Mouse (Mus musculus) limb, embryonic 14.5 days (tissue): ENCODE results near the gene Cd3eap. TPM values are rescaled to one million over a fixed set of nuclear protein-coding genes. Genes with fewer than 3 reads are reported as not detected.

Experiments used
- ATAC-seq: fragments of 200-750 bp; cut with Nextera tagmentation; 2 replicates; pipeline ENCODE4 v1.8.0; 2017; ENCODE audit warnings: low read depth, moderate number of reproducible peaks, moderate TSS enrichment; ENCODE audit not compliant: low FRiP score
- DNase-seq: peaks from one replicate; pipeline ENCODE4 v3.0.0-alpha.2; 2015; ENCODE audit warnings: low spot score
- H3K27ac ChIP-seq: fragments of 300-500 bp; sonication (generic); replicated peaks from 2 replicates; pipeline ENCODE4 v1.5.1; 2014; ENCODE audit warnings: low read depth, mild to moderate bottlenecking, low read length, moderate library complexity, mixed read lengths
- H3K27me3 ChIP-seq: fragments of 300-500 bp; sonication (generic); 2 replicates; pipeline ENCODE4 v1.6.1; 2014; ENCODE audit warnings: low read length, mixed read lengths; ENCODE audit not compliant: control insufficient read depth, insufficient read depth
- H3K36me3 ChIP-seq: fragments of 300-500 bp; sonication (generic); 2 replicates; pipeline ENCODE4 v1.6.1; 2014; ENCODE audit warnings: mild to moderate bottlenecking, low read length, moderate library complexity, mixed read lengths; ENCODE audit not compliant: control insufficient read depth, insufficient read depth
- H3K4me1 ChIP-seq: fragments of 300-500 bp; sonication (generic); 2 replicates; pipeline ENCODE4 v1.6.1; 2014; ENCODE audit warnings: antibody characterized with exemption, low read length, mixed read lengths; ENCODE audit not compliant: control insufficient read depth, insufficient read depth
- H3K4me2 ChIP-seq: fragments of 300-500 bp; sonication (generic); replicated peaks from 2 replicates; pipeline ENCODE4 v1.6.1; 2014; ENCODE audit warnings: low read depth, mild to moderate bottlenecking, low read length, moderate library complexity; ENCODE audit not compliant: severe bottlenecking
- H3K4me3 ChIP-seq: fragments of 300-500 bp; sonication (generic); replicated peaks from 2 replicates; pipeline ENCODE4 v1.5.1; 2014; ENCODE audit warnings: low read length
- H3K9ac ChIP-seq: fragments of 300-500 bp; sonication (generic); 2 replicates; pipeline ENCODE4 v1.6.1; 2014; ENCODE audit warnings: mild to moderate bottlenecking, low read depth, low read length, moderate library complexity; ENCODE audit not compliant: severe bottlenecking
- H3K9me3 ChIP-seq: fragments of 300-500 bp; sonication (generic); 2 replicates; pipeline ENCODE4 v1.6.1; 2016; ENCODE audit warnings: low read length; ENCODE audit not compliant: control insufficient read depth
- POLR2A ChIP-seq: fragments of 200-500 bp; IDR thresholded peaks from 2 replicates; pipeline ENCODE4 v1.8.0; 2012; ENCODE audit warnings: inconsistent platforms, mild to moderate bottlenecking, moderate library complexity, borderline replicate concordance; ENCODE audit not compliant: insufficient read depth, insufficient read length; ENCODE audit errors: extremely low read depth
- WGBS: fragments of 180-500 bp; shearing (Covaris S2); extraction: QIAGEN DNeasy Blood & Tissue Kit; methylation state at CpG from one replicate; pipeline ENCODE4 v1.1.7; 2014; 5-methylcytosine and 5-hydroxymethylcytosine counted together
- polyA plus RNA-seq, 2 experiments: library from polyadenylated mRNA; depleted of rRNA in 1 of 2; stranded (reverse) in 1 of 2; unstranded in 1 of 2; fragments of >200 nt; fragmentation: Nextera tagmentation in 1 of 2; extraction: Ambion mirVana in 1 of 2; gene quantifications; 2 replicates each; pipeline versions ENCODE4 v1.2.1 to v1.2.3; 2012 to 2014

Cd3eap gene
- polyA plus RNA-seq, 2 experiments, result 19.4 to 25.2 TPM

- H3K4me2 ChIP-seq, result peak overlapping the region; percentile 97
- H3K36me3 ChIP-seq, result peaks cover 14% of the 10 kb centered on the region; the same call in 1 of the 2 replicates
- TF ChIP-seq POLR2A, result no peak
- H3K9ac ChIP-seq, result peak overlapping the region; percentile 52
- H3K9me3 ChIP-seq, result no peaks in the 10 kb centered on the region
- no peaks in the 10 kb centered on the region for H3K27me3 ChIP-seq
- 12% methylated on average over 16 of the region's 16 CpGs for WGBS
- H3K4me3 ChIP-seq, result peak overlapping the region; percentile 66
- peak; percentile 54 for DNase-seq
- no peak for ATAC-seq
- 0 out of 2 replicates have a peak overlapping the region, but pooled peaks have one; percentile 0 for H3K27ac ChIP-seq
- H3K4me1 ChIP-seq, result peaks cover 12% of the 10 kb centered on the region
Observed at GRCm38 (mm10) chr7:19361720-19362119, 2.4 kb upstream of the Cd3eap start.

GRCm38 (mm10) chr7:19360944-19361343 lies 1.7 kb upstream of the Cd3eap start:
- ATAC-seq (peak; percentile 62), DNase-seq (peak; percentile 87)
- Histone ChIP-seq H3K4me3 (peak overlapping the region; percentile 66), H3K9me3 (no peaks in the 10 kb centered on the region), H3K36me3 (peaks cover 20% of the 10 kb centered on the region), H3K27me3 (no peaks in the 10 kb centered on the region), H3K4me1 (peaks cover 12% of the 10 kb centered on the region), H3K4me2 (peak overlapping the region; percentile 97), H3K9ac (peak overlapping the region; percentile 52), H3K27ac (no peak overlapping the region)
- under 1% methylated on average over 27 of the region's 27 CpGs for WGBS
- TF ChIP-seq POLR2A, result no peak

GRCm38 (mm10) chr7:19359892-19360641 lies 784 bp upstream of the Cd3eap start:
- Histone ChIP-seq H3K4me1 (peaks cover 12% of the 10 kb centered on the region), H3K9me3 (no peaks in the 10 kb centered on the region), H3K4me3 (peak overlapping the region; percentile 66), H3K27me3 (no peaks in the 10 kb centered on the region), H3K36me3 (peaks cover 26% of the 10 kb centered on the region), H3K4me2 (peak overlapping the region; percentile 97), H3K9ac (peak overlapping the region; percentile 66), H3K27ac (peak overlapping the region; percentile 40)
- TF ChIP-seq POLR2A, result no peak
- ATAC-seq (peak; percentile 75), DNase-seq (peak; percentile 89)
- WGBS, result under 1% methylated on average over 44 of the region's 45 CpGs

GRCm38 (mm10) chr7:19358634-19359033 lies 649 bp downstream of the Cd3eap start:
- H3K27ac ChIP-seq, result no peak overlapping the region
- peak overlapping the region; percentile 66 for H3K9ac ChIP-seq
- peak overlapping the region; percentile 97 for H3K4me2 ChIP-seq
- TF ChIP-seq POLR2A, result no peak
- DNase-seq, result no peak
- peaks cover 12% of the 10 kb centered on the region for H3K4me1 ChIP-seq
- peak overlapping the region; percentile 66 for H3K4me3 ChIP-seq
- peaks cover 38% of the 10 kb centered on the region for H3K36me3 ChIP-seq
- H3K27me3 ChIP-seq, result no peaks in the 10 kb centered on the region
- no peak for ATAC-seq
- no peaks in the 10 kb centered on the region for H3K9me3 ChIP-seq
- 18% methylated on average over 13 of the region's 13 CpGs for WGBS

GRCm38 (mm10) chr7:19357381-19358375 lies 1.6 kb downstream of the Cd3eap start:
- no peaks in the 10 kb centered on the region for H3K9me3 ChIP-seq

More at GRCm38 (mm10) chr7:19357381-19358375, 1.6 kb downstream of the Cd3eap start:
- no peak for TF ChIP-seq POLR2A
- 91% methylated on average over 25 of the region's 25 CpGs for WGBS
- Histone ChIP-seq H3K36me3 (peaks cover 48% of the 10 kb centered on the region), H3K27me3 (no peaks in the 10 kb centered on the region), H3K4me2 (peak overlapping the region; percentile 97), H3K4me3 (peak overlapping the region; percentile 66), H3K27ac (no peak overlapping the region), H3K9ac (peak overlapping the region; percentile 66), H3K4me1 (peaks cover 12% of the 10 kb centered on the region)
- DNase-seq (no peak), ATAC-seq (no peak)
